Mouse (Mus musculus): ENCODE measurements around the gene Aff1.
A peak's percentile ranks its signal among the peaks of the same experiment; 100 is the strongest.

The Aff1 gene

GRCm38 (mm10) chr5:103691624-103692530 lies at the start of gene Aff1:
Aff1 (plus strand) TSS chr5:103692374.
- peak; percentile 46 to 70 for DNase-seq (ENCODE audit: low spot score in 2 of 2)

- no peak for DNase-seq (ENCODE audit: low spot score in 2 of 2)
Measured at GRCm38 (mm10) chr5:103644167-103644566, 48.0 kb upstream of the Aff1 start.

GRCm38 (mm10) chr5:103647320-103647719 lies 44.9 kb upstream of the Aff1 start:
- DNase-seq (ENCODE audit: low spot score in 2 of 2), result no peak

- peak in 1 of 2 experiments; percentile 13 for DNase-seq (ENCODE audit: low spot score in 2 of 2)
Measured at GRCm38 (mm10) chr5:103654225-103654624, 37.9 kb upstream of the Aff1 start.

- DNase-seq (ENCODE audit: low spot score in 2 of 2), result no peak
Measured at GRCm38 (mm10) chr5:103654780-103655179, 37.4 kb upstream of the Aff1 start.

GRCm38 (mm10) chr5:103655346-103656118 lies 36.6 kb upstream of the Aff1 start, which contains the start of gene 1700016H13Rik:
1700016H13Rik (minus strand) TSS chr5:103656010.
- DNase-seq (ENCODE audit: low spot score in 2 of 2), result peak; percentile 25 to 47

GRCm38 (mm10) chr5:103658921-103659320 lies 33.3 kb upstream of the Aff1 start:
- DNase-seq (ENCODE audit: low spot score in 2 of 2), result peak in 1 of 2 experiments; percentile 12

GRCm38 (mm10) chr5:103659571-103659970 lies 32.6 kb upstream of the Aff1 start:
- peak in 1 of 2 experiments; percentile 37 for DNase-seq (ENCODE audit: low spot score in 2 of 2)

- DNase-seq (ENCODE audit: low spot score in 2 of 2), result no peak
Measured at GRCm38 (mm10) chr5:103664932-103665331, 27.2 kb upstream of the Aff1 start.

- DNase-seq (ENCODE audit: low spot score in 2 of 2), result no peak
Measured at GRCm38 (mm10) chr5:103665876-103666275, 26.3 kb upstream of the Aff1 start.

- DNase-seq (ENCODE audit: low spot score in 2 of 2), result no peak
Measured at GRCm38 (mm10) chr5:103671858-103672257, 20.3 kb upstream of the Aff1 start.

- no peak for DNase-seq (ENCODE audit: low spot score in 2 of 2)
Measured at GRCm38 (mm10) chr5:103673611-103674010, 18.6 kb upstream of the Aff1 start.

GRCm38 (mm10) chr5:103674482-103674881 lies 17.7 kb upstream of the Aff1 start:
- DNase-seq (ENCODE audit: low spot score in 2 of 2), result no peak

GRCm38 (mm10) chr5:103676289-103676881 lies 15.8 kb upstream of the Aff1 start:
- DNase-seq (ENCODE audit: low spot score in 2 of 2), result no peak

GRCm38 (mm10) chr5:103677894-103678293 lies 14.3 kb upstream of the Aff1 start:
- no peak for DNase-seq (ENCODE audit: low spot score in 2 of 2)

GRCm38 (mm10) chr5:103678974-103679373 lies 13.2 kb upstream of the Aff1 start:
- no peak for DNase-seq (ENCODE audit: low spot score in 2 of 2)

GRCm38 (mm10) chr5:103680381-103680780 lies 11.8 kb upstream of the Aff1 start:
- DNase-seq (ENCODE audit: low spot score in 2 of 2), result peak; percentile 76

GRCm38 (mm10) chr5:103681824-103682223 lies 10.3 kb upstream of the Aff1 start:
- DNase-seq (ENCODE audit: low spot score in 2 of 2), result no peak

- DNase-seq (ENCODE audit: low spot score in 2 of 2), result no peak
Measured at GRCm38 (mm10) chr5:103689645-103690044, 2.5 kb upstream of the Aff1 start.

- no peak for DNase-seq (ENCODE audit: low spot score in 2 of 2)
Measured at GRCm38 (mm10) chr5:103690190-103690589, 2.0 kb upstream of the Aff1 start.

- DNase-seq (ENCODE audit: low spot score in 2 of 2), result no peak
Measured at GRCm38 (mm10) chr5:103691171-103691570, 1.0 kb upstream of the Aff1 start.

GRCm38 (mm10) chr5:103692531-103693040 lies 412 bp downstream of the Aff1 start:
- no peak for DNase-seq (ENCODE audit: low spot score in 2 of 2)
